Mouse (Mus musculus) liver, postnatal 0 days (tissue): ENCODE measurements around the gene Isoc2b. TPM values are rescaled to one million over a fixed set of nuclear protein-coding genes. Genes with fewer than 3 reads are reported as not detected.

Experiments used
- ATAC-seq: fragments of 200-750 bp; cut with Nextera tagmentation; 2 replicates; pipeline ENCODE4 v1.8.0; 2017; ENCODE audit warnings: mild to moderate bottlenecking, moderate library complexity
- DNase-seq: peaks from one replicate; pipeline ENCODE4 v3.0.0-alpha.2; 2016
- H3K27ac ChIP-seq: fragments of 300-500 bp; sonication (generic); 2 replicates; pipeline ENCODE4 v1.5.1; 2014; ENCODE audit warnings: antibody characterized with exemption, moderate library complexity, mild to moderate bottlenecking, low read depth
- H3K27me3 ChIP-seq: fragments of 300-500 bp; sonication (generic); 2 replicates; pipeline ENCODE4 v1.6.1; 2014; ENCODE audit warnings: low read length, control low read depth, mixed read lengths; ENCODE audit not compliant: insufficient read depth
- H3K36me3 ChIP-seq: fragments of 300-500 bp; sonication (generic); replicated peaks from 2 replicates; pipeline ENCODE4 v1.6.1; 2014; ENCODE audit warnings: mild to moderate bottlenecking, control low read depth, low read length, moderate library complexity, mixed read lengths; ENCODE audit not compliant: insufficient read depth
- H3K4me1 ChIP-seq: fragments of 300-500 bp; sonication (generic); 2 replicates; pipeline ENCODE4 v1.6.1; 2014; ENCODE audit warnings: antibody characterized with exemption, mild to moderate bottlenecking, control low read depth; ENCODE audit not compliant: insufficient read depth
- H3K4me2 ChIP-seq: fragments of 300-500 bp; sonication (generic); 2 replicates; pipeline ENCODE4 v1.6.1; 2014; ENCODE audit warnings: low read depth, mild to moderate bottlenecking, low read length, moderate library complexity, mixed read lengths
- H3K4me3 ChIP-seq: fragments of 300-500 bp; sonication (generic); 2 replicates; pipeline ENCODE4 v1.5.1; 2014; ENCODE audit warnings: low read depth, low read length
- H3K9ac ChIP-seq: fragments of 300-500 bp; sonication (generic); replicated peaks from 2 replicates; pipeline ENCODE4 v1.6.1; 2014; ENCODE audit warnings: mild to moderate bottlenecking, moderate library complexity
- H3K9me3 ChIP-seq: fragments of 300-500 bp; sonication (generic); 2 replicates; pipeline ENCODE4 v1.6.1; 2016; ENCODE audit warnings: mild to moderate bottlenecking, control low read depth, low read length, mixed read lengths
- CTCF ChIP-seq: sonication (generic); IDR thresholded peaks from 2 replicates; pipeline ENCODE4 v1.5.1; 2016; ENCODE audit warnings: antibody characterized with exemption, low read depth
- EP300 ChIP-seq: IDR thresholded peaks from 2 replicates; pipeline ENCODE4 v1.6.1; 2016; ENCODE audit warnings: antibody characterized with exemption, low read depth, mild to moderate bottlenecking
- WGBS: fragments of 180-500 bp; shearing (Covaris S2); extraction: QIAGEN DNeasy Blood & Tissue Kit; methylation state at CpG from one replicate; pipeline ENCODE4 v1.1.7; 2014; ENCODE audit not compliant: insufficient replicate concordance; 5-methylcytosine and 5-hydroxymethylcytosine counted together
- polyA plus RNA-seq: library from polyadenylated mRNA; unstranded; fragments of >200 nt; fragmentation: Nextera tagmentation; extraction: Ambion mirVana; gene quantifications from 2 replicates; pipeline ENCODE4 v1.2.1, GENCODE M21; 2015

Isoc2b gene
- polyA plus RNA-seq, 1 experiment from 2014 or later = 8.0 TPM

DNA sequence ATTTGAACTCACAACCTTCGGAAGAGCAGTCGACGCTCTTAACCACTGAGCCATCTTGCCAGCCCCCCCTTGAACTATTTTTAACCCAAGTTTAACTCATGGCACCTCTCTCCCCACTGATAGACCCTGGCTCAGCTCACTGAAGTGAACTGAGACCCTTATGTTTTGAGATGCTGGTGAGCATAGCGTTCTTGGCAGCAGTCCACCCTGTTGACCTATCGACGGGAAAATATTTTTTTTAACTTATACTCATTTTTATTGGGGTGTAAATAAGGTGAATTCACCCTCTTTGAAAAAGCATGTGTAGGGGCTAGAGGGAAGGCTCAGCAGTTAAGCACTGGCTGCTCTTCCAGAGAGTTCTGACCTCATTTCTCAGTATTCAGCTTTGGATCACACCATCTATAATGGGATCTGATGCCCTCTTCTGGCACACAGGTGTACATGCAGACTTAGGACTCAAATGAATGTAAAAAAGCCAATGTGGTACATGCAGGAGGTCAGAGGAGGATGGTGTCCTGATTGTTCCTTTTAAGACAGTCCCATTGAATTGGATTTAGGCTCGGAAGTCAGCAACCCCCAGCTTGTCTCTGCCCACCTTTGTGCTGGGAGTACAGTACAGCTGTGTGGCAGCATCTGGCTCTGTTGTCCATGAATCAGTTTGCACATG lies 74.2 kb downstream of the Isoc2b start:
- H3K27ac ChIP-seq = no peak overlapping the region
- TF ChIP-seq EP300 = no peak
- TF ChIP-seq CTCF = peak; percentile 85
- no peak overlapping the region for H3K4me2 ChIP-seq
- H3K9me3 ChIP-seq = no peaks in the 10 kb centered on the region
- 73% methylated on average over 7 of the region's 7 CpGs for WGBS
- H3K27me3 ChIP-seq = no peaks in the 10 kb centered on the region
- no peak overlapping the region for H3K4me3 ChIP-seq
- H3K36me3 ChIP-seq = peaks cover 37% of the 10 kb centered on the region
- no peak overlapping the region for H3K9ac ChIP-seq
- H3K4me1 ChIP-seq = peaks cover 21% of the 10 kb centered on the region
- no peak for ATAC-seq
- no peak for DNase-seq

Other genes starting within 250 kb of the Isoc2b start
- 31.8 and 35.4 TPM in 2 replicates for gene Tmem86b, start 238.8 kb downstream of the Isoc2b start, polyA plus RNA-seq
- gene Ppp6r1, start 211.2 kb downstream of the Isoc2b start, polyA plus RNA-seq = 3.8 and 4.5 TPM in 2 replicates
- gene Hspbp1, start 185.2 kb downstream of the Isoc2b start, polyA plus RNA-seq = 27.6 and 33.1 TPM in 2 replicates
- gene Brsk1, start 179.7 kb downstream of the Isoc2b start, polyA plus RNA-seq = not detected in 2 replicates
- gene Tmem150b, start 145.0 kb downstream of the Isoc2b start, polyA plus RNA-seq = 0.29 and 0.34 TPM in 2 replicates
- gene Kmt5c, start 130.1 kb downstream of the Isoc2b start, polyA plus RNA-seq = 25.9 and 33.6 TPM in 2 replicates
- 63.8 and 68.7 TPM in 2 replicates for gene Cox6b2, start 117.2 kb downstream of the Isoc2b start, polyA plus RNA-seq
- not detected in 2 replicates for gene Fam71e2, start 99.0 kb downstream of the Isoc2b start, polyA plus RNA-seq
- 0.07 TPM in 1 of 2 replicates, not detected in the other for gene Il11, start 87.4 kb downstream of the Isoc2b start, polyA plus RNA-seq
- gene Tmem190, start 87.3 kb downstream of the Isoc2b start, polyA plus RNA-seq = 0.34 TPM in 1 of 2 replicates, not detected in the other
- 23.6 and 24.2 TPM in 2 replicates for gene Tmem238, start 80.6 kb downstream of the Isoc2b start, polyA plus RNA-seq
- 280 and 288 TPM in 2 replicates for gene Rpl28, start 77.4 kb downstream of the Isoc2b start, polyA plus RNA-seq
- gene Ube2s, start 57.7 kb downstream of the Isoc2b start, polyA plus RNA-seq = 135 and 139 TPM in 2 replicates
- not detected in 2 replicates for gene Shisa7, start 25.6 kb downstream of the Isoc2b start, polyA plus RNA-seq
- 2.3 and 2.4 TPM in 2 replicates for gene Isoc2a, start 6.9 kb upstream of the Isoc2b start, polyA plus RNA-seq
- gene Gm36210, start 36.3 kb upstream of the Isoc2b start, polyA plus RNA-seq = not detected in 2 replicates
- 0.90 and 1.0 TPM in 2 replicates for gene Zfp628, start 45.0 kb upstream of the Isoc2b start, polyA plus RNA-seq
- 0.09 and 0.20 TPM in 2 replicates for gene Nat14, start 51.8 kb upstream of the Isoc2b start, polyA plus RNA-seq
- 0.06 TPM in 2 replicates for gene Ssc5d, start 55.5 kb upstream of the Isoc2b start, polyA plus RNA-seq
- 0.09 TPM in 1 of 2 replicates, not detected in the other for gene Sbk2, start 94.1 kb upstream of the Isoc2b start, polyA plus RNA-seq
- gene Sbk3, start 100.9 kb upstream of the Isoc2b start, polyA plus RNA-seq = not detected in 2 replicates
- gene Zfp579, start 125.9 kb upstream of the Isoc2b start, polyA plus RNA-seq = 3.2 and 4.0 TPM in 2 replicates
- gene Zfp524, start 144.2 kb upstream of the Isoc2b start, polyA plus RNA-seq = 9.1 and 10.4 TPM in 2 replicates
- 9.6 and 10.1 TPM in 2 replicates for gene Fiz1, start 144.4 kb upstream of the Isoc2b start, polyA plus RNA-seq
- gene Gm44973, start 145.2 kb upstream of the Isoc2b start, polyA plus RNA-seq = 1.8 and 2.1 TPM in 2 replicates
- gene Zfp865, start 150.1 kb upstream of the Isoc2b start, polyA plus RNA-seq = 1.2 and 1.3 TPM in 2 replicates
- 0.12 TPM in 1 of 2 replicates, not detected in the other for gene Ccdc106, start 150.3 kb upstream of the Isoc2b start, polyA plus RNA-seq
- not detected in 2 replicates for gene 4632433K11Rik, start 163.9 kb upstream of the Isoc2b start, polyA plus RNA-seq
- 1.9 and 2.4 TPM in 2 replicates for gene Zfp784, start 168.2 kb upstream of the Isoc2b start, polyA plus RNA-seq
- 3.2 and 4.4 TPM in 2 replicates for gene Zfp580, start 181.3 kb upstream of the Isoc2b start, polyA plus RNA-seq
- gene U2af2, start 191.9 kb upstream of the Isoc2b start, polyA plus RNA-seq = 34.7 and 36.8 TPM in 2 replicates
- 34.7 and 38.0 TPM in 2 replicates for gene Epn1, start 210.0 kb upstream of the Isoc2b start, polyA plus RNA-seq
- not detected in 2 replicates for gene Rfpl4, start 246.7 kb upstream of the Isoc2b start, polyA plus RNA-seq